Mouse (Mus musculus) forebrain, embryonic 13.5 days (tissue): ENCODE measurements at regions not wholly inside any gene's neighbourhood (a gene's known extent, or its start where the extent isn't known, plus 50 kb on each side); places are given as distances from the start of the nearest gene placed in this dataset.
"Not testable (repeated sequence)": the region's sequence is repeated elsewhere in the genome, so short reads cannot be mapped to it uniquely, and the experiment has no call there.

Experiments
- ATAC-seq: fragments of 200-750 bp; cut with Nextera tagmentation; 2 replicates; pipeline ENCODE4 v1.8.0; 2017
- H3K27ac ChIP-seq: fragments of 300-500 bp; sonication (generic); 2 replicates; pipeline ENCODE4 v1.5.1; 2015; ENCODE audit warnings: inconsistent platforms, mild to moderate bottlenecking, moderate library complexity
- H3K27me3 ChIP-seq: fragments of 300-500 bp; sonication (generic); 2 replicates; pipeline ENCODE4 v1.6.1; 2015; ENCODE audit warnings: mild to moderate bottlenecking, inconsistent platforms
- H3K36me3 ChIP-seq: fragments of 300-500 bp; sonication (generic); 2 replicates; pipeline ENCODE4 v1.6.1; 2015; ENCODE audit warnings: mild to moderate bottlenecking, inconsistent platforms; ENCODE audit not compliant: poor library complexity, severe bottlenecking
- H3K4me1 ChIP-seq: fragments of 300-500 bp; sonication (generic); 2 replicates; pipeline ENCODE4 v1.6.1; 2015; ENCODE audit warnings: inconsistent platforms
- H3K4me2 ChIP-seq: fragments of 300-500 bp; sonication (generic); 2 replicates; pipeline ENCODE4 v1.6.1; 2015; ENCODE audit warnings: inconsistent platforms, mild to moderate bottlenecking, moderate library complexity
- H3K4me3 ChIP-seq: fragments of 300-500 bp; sonication (generic); 2 replicates; pipeline ENCODE4 v1.5.1; 2015; ENCODE audit warnings: mild to moderate bottlenecking, inconsistent platforms
- H3K9ac ChIP-seq: fragments of 300-500 bp; sonication (generic); 2 replicates; pipeline ENCODE4 v1.6.1; 2015; ENCODE audit warnings: mild to moderate bottlenecking, inconsistent platforms
- H3K9me3 ChIP-seq: fragments of 300-500 bp; sonication (generic); replicated peaks from 2 replicates; pipeline ENCODE4 v1.6.1; 2016; ENCODE audit warnings: inconsistent platforms
- WGBS: fragments of 180-500 bp; shearing (Covaris S2); methylation state at CpG from one replicate; pipeline ENCODE4 v1.1.7; 2015; 5-methylcytosine and 5-hydroxymethylcytosine counted together

GRCm38 (mm10) chr4:153200799-153201770 is 281.5 kb downstream of the Ajap1 start:
- ATAC-seq, result no peak
- H3K36me3 ChIP-seq, result no peaks in the 10 kb centered on the region
- 0 out of 2 replicates have a peak, but pooled peaks cover 3% of the 10 kb centered on the region for H3K4me1 ChIP-seq
- WGBS, result 41% methylated on average over 20 of the region's 20 CpGs
- H3K27ac ChIP-seq, result no peak overlapping the region
- no peak overlapping the region for H3K4me2 ChIP-seq
- peaks cover 6% of the 10 kb centered on the region; the same call in 1 of the 2 replicates for H3K9me3 ChIP-seq
- peaks cover 20% of the 10 kb centered on the region; the same call in 1 of the 2 replicates for H3K27me3 ChIP-seq
- no peak overlapping the region for H3K9ac ChIP-seq
- no peak overlapping the region for H3K4me3 ChIP-seq

- 7% methylated on average over 8 of the region's 8 CpGs for whole genome bisulfite sequencing
- no peak for ATAC-seq
- no peak overlapping the region for H3K4me3 ChIP-seq
- H3K4me1 ChIP-seq, result peaks cover 22% of the 10 kb centered on the region
- no peak overlapping the region for H3K4me2 ChIP-seq
- no peak overlapping the region for H3K9ac ChIP-seq
- peaks cover 44% of the 10 kb centered on the region for H3K27me3 ChIP-seq
- no peak overlapping the region for H3K27ac ChIP-seq
- H3K9me3 ChIP-seq, result no peaks in the 10 kb centered on the region
- H3K36me3 ChIP-seq, result no peaks in the 10 kb centered on the region
These were observed 293.1 kb downstream of the Ajap1 start for GRCm38 (mm10) chr4:153189485-153189884.

- peaks cover 22% of the 10 kb centered on the region for H3K4me1 ChIP-seq
- WGBS, result under 1% methylated on average over 17 of the region's 17 CpGs
- peak overlapping the region; percentile 6 for H3K4me3 ChIP-seq
- peaks cover 46% of the 10 kb centered on the region for H3K27me3 ChIP-seq
- peak overlapping the region; percentile 50 for H3K4me2 ChIP-seq
- no peaks in the 10 kb centered on the region for H3K36me3 ChIP-seq
- peak; percentile 59 for ATAC-seq
- H3K9me3 ChIP-seq, result no peaks in the 10 kb centered on the region
- no peak overlapping the region for H3K27ac ChIP-seq
- H3K9ac ChIP-seq, result no peak overlapping the region
These were observed 294.0 kb downstream of the Ajap1 start for GRCm38 (mm10) chr4:153188504-153189031.

GRCm38 (mm10) chr4:153187959-153188503 is 294.6 kb downstream of the Ajap1 start:
- WGBS, result under 1% methylated on average over 6 of the region's 6 CpGs
- H3K27ac ChIP-seq, result no peak overlapping the region
- H3K4me2 ChIP-seq, result peak overlapping the region; percentile 50
- H3K9ac ChIP-seq, result no peak overlapping the region
- peak; percentile 38 for ATAC-seq
- no peaks in the 10 kb centered on the region for H3K9me3 ChIP-seq
- no peaks in the 10 kb centered on the region for H3K36me3 ChIP-seq
- peaks cover 22% of the 10 kb centered on the region for H3K4me1 ChIP-seq
- peaks cover 50% of the 10 kb centered on the region for H3K27me3 ChIP-seq
- H3K4me3 ChIP-seq, result peak overlapping the region; percentile 6; the same call in 1 of the 2 replicates

GRCm38 (mm10) chr4:153177496-153177895 is 305.1 kb downstream of the Ajap1 start:
- Histone ChIP-seq H3K36me3 (no peaks in the 10 kb centered on the region), H3K27ac (no peak overlapping the region), H3K4me1 (no peaks in the 10 kb centered on the region), H3K27me3 (0 out of 2 replicates have a peak, but pooled peaks cover 3% of the 10 kb centered on the region), H3K9ac (no peak overlapping the region), H3K4me2 (no peak overlapping the region), H3K9me3 (0 out of 2 replicates have a peak, but pooled peaks cover 10% of the 10 kb centered on the region), H3K4me3 (no peak overlapping the region)
- no peak for ATAC-seq
- 91% methylated on average over 9 of the region's 9 CpGs for WGBS

- 10% methylated on average over 12 of the region's 12 CpGs for WGBS
- ATAC-seq, result 0 out of 2 replicates have a peak, but pooled peaks have one; percentile 16
- no peak overlapping the region; the same call in 1 of the 2 replicates for H3K4me2 ChIP-seq
These were observed 307.0 kb downstream of the Ajap1 start for GRCm38 (mm10) chr4:153175660-153176059.

GRCm38 (mm10) chr4:153175077-153175476 is 307.5 kb downstream of the Ajap1 start:
- H3K27ac ChIP-seq, result no peak overlapping the region
- H3K36me3 ChIP-seq, result no peaks in the 10 kb centered on the region
- no peaks in the 10 kb centered on the region for H3K27me3 ChIP-seq
- 90% methylated on average over 15 of the region's 15 CpGs for WGBS
- no peak for ATAC-seq
- H3K9ac ChIP-seq, result no peak overlapping the region
- 0 out of 2 replicates have a peak, but pooled peaks cover 10% of the 10 kb centered on the region for H3K9me3 ChIP-seq
- H3K4me3 ChIP-seq, result no peak overlapping the region
- no peak overlapping the region for H3K4me2 ChIP-seq
- no peaks in the 10 kb centered on the region for H3K4me1 ChIP-seq

More at GRCm38 (mm10) chr4:153175660-153176059, 307.0 kb downstream of the Ajap1 start:
- Histone ChIP-seq H3K27ac (no peak overlapping the region), H3K9ac (no peak overlapping the region), H3K4me1 (no peaks in the 10 kb centered on the region), H3K9me3 (0 out of 2 replicates have a peak, but pooled peaks cover 10% of the 10 kb centered on the region), H3K4me3 (no peak overlapping the region), H3K36me3 (no peaks in the 10 kb centered on the region), H3K27me3 (0 out of 2 replicates have a peak, but pooled peaks cover 3% of the 10 kb centered on the region)

GRCm38 (mm10) chr4:153169991-153170390 is 312.6 kb downstream of the Ajap1 start:
- ATAC-seq, result no peak
- H3K27me3 ChIP-seq, result 0 out of 2 replicates have a peak, but pooled peaks cover 4% of the 10 kb centered on the region
- H3K4me3 ChIP-seq, result no peak overlapping the region
- H3K4me1 ChIP-seq, result no peaks in the 10 kb centered on the region
- H3K36me3 ChIP-seq, result no peaks in the 10 kb centered on the region
- no peak overlapping the region for H3K27ac ChIP-seq
- WGBS, result 83% methylated on average over 9 of the region's 9 CpGs
- H3K4me2 ChIP-seq, result no peak overlapping the region
- H3K9ac ChIP-seq, result no peak overlapping the region
- H3K9me3 ChIP-seq, result 0 out of 2 replicates have a peak, but pooled peaks cover 10% of the 10 kb centered on the region

GRCm38 (mm10) chr4:153164810-153165209 is 317.8 kb downstream of the Ajap1 start:
- ATAC-seq, result no peak
- Histone ChIP-seq H3K4me1 (no peaks in the 10 kb centered on the region), H3K9ac (no peak overlapping the region), H3K27me3 (0 out of 2 replicates have a peak, but pooled peaks cover 4% of the 10 kb centered on the region), H3K27ac (no peak overlapping the region), H3K9me3 (peaks cover 7% of the 10 kb centered on the region; the same call in 1 of the 2 replicates), H3K36me3 (no peaks in the 10 kb centered on the region), H3K4me3 (no peak overlapping the region), H3K4me2 (no peak overlapping the region)
- WGBS, result 88% methylated on average over 10 of the region's 10 CpGs

- Histone ChIP-seq H3K36me3 (no peaks in the 10 kb centered on the region), H3K27me3 (no peaks in the 10 kb centered on the region), H3K9me3 (peaks cover 11% of the 10 kb centered on the region; the same call in 1 of the 2 replicates), H3K4me2 (no peak overlapping the region), H3K4me1 (no peaks in the 10 kb centered on the region), H3K9ac (no peak overlapping the region), H3K27ac (no peak overlapping the region), H3K4me3 (no peak overlapping the region)
- WGBS, result 93% methylated on average over 3 of the region's 3 CpGs
- no peak for ATAC-seq
These were observed 322.5 kb downstream of the Ajap1 start for GRCm38 (mm10) chr4:153160115-153160514.

GRCm38 (mm10) chr4:153157572-153157971 is 325.0 kb downstream of the Ajap1 start:
- Histone ChIP-seq H3K27me3 (no peaks in the 10 kb centered on the region), H3K9me3 (peaks cover 8% of the 10 kb centered on the region; the same call in 1 of the 2 replicates), H3K27ac (no peak overlapping the region), H3K4me1 (no peaks in the 10 kb centered on the region), H3K36me3 (no peaks in the 10 kb centered on the region), H3K4me2 (no peak overlapping the region), H3K9ac (no peak overlapping the region), H3K4me3 (no peak overlapping the region)
- no peak for ATAC-seq
- 92% methylated on average over 3 of the region's 3 CpGs for WGBS

- H3K36me3 ChIP-seq, H3K27ac ChIP-seq, H3K4me1 ChIP-seq, H3K27me3 ChIP-seq, H3K4me2 ChIP-seq, H3K4me3 ChIP-seq, H3K9me3 ChIP-seq, H3K9ac ChIP-seq: not testable (repeated sequence)
- peak; percentile 74; the same call in 1 of the 2 replicates for ATAC-seq
These were observed 329.7 kb downstream of the Ajap1 start for GRCm38 (mm10) chr4:153152923-153153322.
